Mouse (Mus musculus) cerebellum, adult 9-11 months (tissue): ENCODE measurements around the gene Tspan6.

Source experiments
- DNase-seq: peaks from one replicate; pipeline ENCODE4 v3.0.0; 2022

The Tspan6 gene

GRCm38 (mm10) chrX:133898014-133898542, at the start of gene Tspan6:
Tspan6 (minus strand) TSS chrX:133898429.
- peak; percentile 70 for DNase-seq

DNA sequence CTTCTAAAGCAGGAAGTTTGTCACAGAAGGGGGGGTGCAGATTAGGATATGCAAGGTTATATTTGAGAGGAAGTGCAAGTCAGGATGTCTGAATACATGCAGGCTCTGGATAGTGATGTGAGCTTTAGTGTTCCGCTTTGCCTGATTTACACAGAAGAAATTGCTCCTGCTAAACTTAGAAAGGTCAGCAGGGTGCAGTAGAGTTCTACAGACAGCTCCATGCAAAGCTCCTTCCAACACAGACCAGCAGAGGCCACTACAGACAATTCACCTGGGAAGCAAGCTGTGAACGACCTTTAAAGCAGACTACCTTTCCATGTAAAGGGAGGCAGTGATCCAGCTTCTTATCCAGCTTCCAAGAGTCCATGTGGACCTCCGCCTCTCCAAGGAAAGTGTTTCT, 49.2 kb upstream of the Tspan6 start:
- DNase-seq, result peak; percentile 36

DNA sequence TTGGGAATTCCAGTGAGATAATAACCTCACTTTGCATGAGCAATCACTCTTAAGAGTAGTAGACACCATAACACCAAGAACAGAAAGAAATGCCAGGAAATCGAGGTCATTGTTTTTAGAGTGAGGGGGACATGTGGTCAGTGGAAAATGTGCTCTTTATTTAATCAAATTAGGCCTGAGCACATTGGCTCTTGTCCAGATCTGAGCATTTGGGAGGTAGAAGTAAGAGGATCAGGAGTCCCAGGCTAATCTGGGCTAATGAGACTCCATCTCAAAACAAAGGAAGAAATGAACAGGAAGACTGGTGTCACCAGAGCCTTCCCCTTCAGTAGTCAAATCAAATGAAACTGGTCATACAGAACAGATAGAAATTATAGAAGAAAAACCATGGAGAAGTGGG, 41.3 kb upstream of the Tspan6 start:
- no peak for DNase-seq

DNA sequence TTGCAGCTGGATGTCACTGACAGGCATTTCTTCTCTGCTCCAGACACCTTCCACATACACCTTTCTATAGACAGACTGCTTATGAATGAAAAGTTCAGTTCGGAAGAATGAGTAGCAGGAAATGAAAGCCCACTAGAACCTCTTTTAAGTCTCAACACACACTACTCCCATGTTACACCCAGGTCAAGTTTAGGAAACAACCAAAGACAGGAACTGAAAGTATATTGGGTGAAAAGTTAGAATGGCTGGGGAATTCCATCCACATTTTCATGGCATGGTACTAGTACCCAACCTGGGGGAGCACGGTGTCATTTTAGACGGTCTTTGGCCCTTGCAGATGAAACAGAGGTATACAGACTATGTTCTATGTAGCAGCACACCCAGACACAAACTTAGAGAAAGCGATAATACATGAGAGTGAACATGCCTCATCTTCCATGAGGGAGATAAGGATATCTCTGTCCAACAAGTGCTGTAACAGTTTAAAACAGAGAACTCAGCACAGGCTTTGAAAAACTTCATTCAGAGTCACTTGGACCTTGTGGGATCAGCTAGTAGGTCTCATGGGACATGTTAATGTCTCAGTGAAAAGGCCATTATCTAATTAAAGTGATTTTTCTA, 38.5 kb upstream of the Tspan6 start:
- DNase-seq, result no peak

DNA sequence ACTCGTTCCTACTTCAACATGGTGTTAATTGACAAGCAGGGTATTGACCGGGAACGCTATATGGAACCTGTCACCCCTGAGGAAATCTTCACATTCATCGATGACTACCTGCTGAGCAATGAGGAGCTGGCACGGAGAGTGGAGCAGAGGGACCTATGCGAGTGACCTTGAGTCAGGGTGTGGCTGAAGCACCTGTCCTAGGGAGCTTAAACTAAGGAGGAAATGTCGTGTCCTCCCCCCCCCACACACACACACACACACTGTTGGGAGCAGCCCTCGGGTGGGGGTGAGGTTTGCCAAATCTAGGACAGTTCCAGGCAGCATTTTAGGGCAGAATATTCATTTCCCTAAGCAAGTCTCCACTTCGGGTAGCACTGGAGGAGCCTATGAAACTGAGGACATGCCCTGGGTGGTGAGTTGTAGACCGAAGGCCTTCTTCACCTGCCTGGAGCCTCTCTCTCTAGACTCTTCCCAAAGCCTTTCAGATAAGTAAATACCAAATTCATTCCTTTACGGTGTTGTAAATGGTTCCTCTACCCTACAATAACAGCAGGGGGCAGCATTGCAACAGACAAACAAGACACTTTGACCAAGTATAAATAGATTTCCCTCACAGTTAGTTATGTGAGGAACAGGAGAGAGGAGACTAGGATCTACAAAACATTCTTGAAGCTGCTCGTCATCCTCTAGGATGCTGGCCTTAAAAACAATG, 33.2 kb upstream of the Tspan6 start:
- DNase-seq, result no peak

DNA sequence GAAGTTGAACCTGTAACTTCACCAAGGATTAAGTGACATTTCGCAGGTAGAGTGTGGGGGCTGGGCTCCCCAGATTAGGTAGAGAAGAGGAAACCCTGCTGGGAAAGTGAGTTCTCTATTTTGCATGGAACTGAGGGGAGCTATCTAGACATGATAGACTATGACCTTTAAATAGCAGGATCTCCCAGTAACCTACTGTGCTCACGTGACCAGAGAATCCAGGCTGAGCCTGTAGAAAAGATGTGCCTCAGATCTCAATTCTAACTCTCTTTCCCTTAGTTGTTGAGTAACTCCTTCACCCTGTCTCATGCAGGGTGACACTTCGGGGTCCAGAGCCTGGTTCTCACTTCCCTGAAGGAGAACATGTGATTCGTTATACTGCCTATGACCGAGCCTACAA, 28.5 kb upstream of the Tspan6 start:
- DNase-seq, result no peak

DNA sequence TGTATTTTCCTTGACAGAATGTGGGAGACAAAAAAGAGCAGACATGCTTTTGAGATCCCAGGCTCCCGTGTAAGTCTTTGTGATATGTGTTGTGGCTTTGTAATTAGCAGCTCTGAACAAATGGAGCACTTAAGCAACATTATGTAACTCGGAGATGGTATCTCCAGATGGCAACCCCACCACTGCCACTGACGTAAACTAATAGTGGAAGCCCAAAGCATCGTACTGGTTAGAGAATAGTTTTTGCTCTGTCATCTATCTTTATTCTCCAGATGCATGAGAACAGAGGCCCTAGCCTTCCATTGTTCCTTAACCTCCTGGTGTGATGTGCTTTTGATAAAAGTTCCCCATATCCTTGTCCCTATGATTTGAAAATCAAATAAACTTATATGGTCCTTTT, 23.0 kb upstream of the Tspan6 start:
- no peak for DNase-seq

- DNase-seq, result no peak
Measured at GRCm38 (mm10) chrX:133914219-133914618, 16.0 kb upstream of the Tspan6 start.

- DNase-seq, result no peak
Measured at GRCm38 (mm10) chrX:133913006-133913405, 14.8 kb upstream of the Tspan6 start.

DNA sequence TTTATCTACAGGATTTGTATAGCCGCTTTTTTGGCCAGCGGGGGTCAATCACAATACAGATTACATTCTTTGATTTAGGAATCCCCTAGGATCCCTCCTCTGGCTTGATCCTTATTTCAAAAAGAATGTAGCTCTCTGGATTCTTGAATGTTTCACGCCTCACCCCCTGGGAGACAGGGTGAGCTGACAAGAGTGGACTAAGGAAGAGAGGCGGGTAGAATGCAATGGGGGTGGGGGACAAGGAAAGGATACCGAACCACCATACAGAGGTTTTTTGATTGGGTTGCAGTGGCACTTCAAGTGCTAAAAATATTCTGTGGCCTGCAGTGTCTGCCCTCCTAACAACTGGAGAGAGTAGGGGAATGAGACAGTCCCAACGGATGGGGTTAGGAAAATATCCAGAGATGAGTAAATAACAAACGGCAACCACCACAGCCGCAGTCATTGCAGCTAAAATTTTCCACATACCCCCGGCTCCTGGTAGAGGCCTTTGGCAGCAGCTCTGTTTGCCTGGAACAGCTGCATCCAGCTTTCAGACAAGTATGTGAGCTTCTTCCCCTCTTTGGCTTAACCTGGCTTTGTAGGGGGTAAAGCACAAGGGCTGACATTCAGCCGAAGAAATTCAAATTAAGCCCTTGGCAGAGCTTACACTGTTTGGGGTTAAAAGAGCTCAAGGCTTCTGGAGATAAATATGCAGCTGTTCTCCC, 13.3 kb upstream of the Tspan6 start:
- no peak for DNase-seq

- no peak for DNase-seq
Measured at GRCm38 (mm10) chrX:133908261-133908660, 10.0 kb upstream of the Tspan6 start, which contains the start of gene Srpx2. Srpx2 (plus strand) TSS chrX:133908426.

GRCm38 (mm10) chrX:133888111-133888510, 10.1 kb downstream of the Tspan6 start:
- DNase-seq, result no peak

- no peak for DNase-seq
Measured at GRCm38 (mm10) chrX:133887308-133887707, 10.9 kb downstream of the Tspan6 start.

DNA sequence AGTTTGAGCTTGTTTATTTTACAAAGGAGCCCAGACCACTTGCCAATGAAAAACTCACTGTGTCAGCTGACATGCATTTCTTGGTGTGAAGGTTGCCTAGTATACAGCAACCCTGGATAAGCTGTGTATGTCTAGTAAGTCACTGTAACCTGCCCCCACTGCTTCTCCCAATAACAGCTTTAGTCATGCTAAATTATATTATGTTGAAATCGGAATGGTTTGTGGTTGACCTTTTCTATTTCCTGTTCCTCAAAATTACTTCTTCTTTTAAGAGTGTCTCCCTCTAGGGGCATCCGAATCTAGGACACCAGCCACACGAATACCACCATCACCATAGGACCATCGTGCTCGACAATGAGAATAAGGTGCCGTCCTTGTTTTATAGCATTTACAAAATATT, 28.5 kb downstream of the Tspan6 start:
- no peak for DNase-seq

DNA sequence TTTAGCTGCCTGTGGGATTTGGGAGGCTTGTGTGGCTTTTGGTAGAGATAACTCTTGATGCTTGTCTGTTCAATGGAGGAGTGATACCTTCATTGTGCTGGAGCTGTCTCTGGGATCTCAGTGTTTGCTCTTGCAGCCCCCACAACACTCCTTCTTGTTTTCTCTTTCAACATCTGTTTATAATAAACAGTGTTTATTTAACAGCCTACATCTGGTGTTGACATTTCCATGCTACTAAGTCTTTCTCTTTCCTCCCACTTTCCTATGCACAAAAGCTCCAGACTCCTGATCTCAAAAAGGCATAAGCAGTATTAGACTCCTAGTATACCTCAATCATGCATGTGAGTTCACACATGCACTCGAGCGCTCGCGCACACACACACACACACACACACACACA, 44.6 kb downstream of the Tspan6 start:
- no peak for DNase-seq

- DNase-seq, result no peak
Measured at GRCm38 (mm10) chrX:133850680-133851079, 47.5 kb downstream of the Tspan6 start, which contains the start of gene Tnmd. Tnmd (plus strand) TSS chrX:133850980.
